Mouse (Mus musculus) spleen, adult 2 months (tissue): ENCODE measurements around the gene Plekha6. TPM values are rescaled to one million over a fixed set of nuclear protein-coding genes. Genes with fewer than 3 reads are reported as not detected.

ENCODE experiments used
- DNase-seq, 2 experiments: peaks; one replicate each; pipeline versions ENCODE4 v3.0.0 to v3.0.0-alpha.2; 2012 to 2021; ENCODE audit warnings: low spot score in 2 of 2, low read depth in 1 of 2
- H3K27ac ChIP-seq: fragments of 200-500 bp; 2 replicates; pipeline ENCODE4 v1.5.1; 2012; ENCODE audit warnings: low read length, inconsistent platforms; ENCODE audit not compliant: insufficient read depth
- H3K27me3 ChIP-seq: fragments of 200-500 bp; 2 replicates; pipeline ENCODE4 v1.6.1; 2012; ENCODE audit warnings: mild to moderate bottlenecking, moderate library complexity, low read length, inconsistent platforms; ENCODE audit not compliant: control insufficient read depth, insufficient read depth
- H3K36me3 ChIP-seq: fragments of 200-500 bp; 2 replicates; pipeline ENCODE4 v1.6.1; 2012; ENCODE audit warnings: mild to moderate bottlenecking, low read length, inconsistent platforms; ENCODE audit not compliant: control insufficient read depth, insufficient read depth
- H3K4me1 ChIP-seq: fragments of 200-500 bp; 2 replicates; pipeline ENCODE4 v1.6.1; 2011; ENCODE audit warnings: inconsistent platforms; ENCODE audit not compliant: control insufficient read depth, insufficient read depth, insufficient read length
- H3K4me3 ChIP-seq: fragments of 200-500 bp; 2 replicates; pipeline ENCODE4 v1.5.1; 2011; ENCODE audit warnings: mild to moderate bottlenecking, inconsistent platforms; ENCODE audit not compliant: insufficient read depth, insufficient read length; ENCODE audit errors: extremely low read depth
- CTCF ChIP-seq: fragments of 200-500 bp; IDR thresholded peaks from 2 replicates; pipeline ENCODE4 v1.5.1; 2011; ENCODE audit warnings: mild to moderate bottlenecking, inconsistent platforms; ENCODE audit not compliant: insufficient read depth, insufficient read length, insufficient replicate concordance; ENCODE audit errors: extremely low read depth
- POLR2A ChIP-seq: fragments of 200-500 bp; IDR thresholded peaks from 2 replicates; pipeline ENCODE4 v1.6.1; 2011; ENCODE audit warnings: low read depth, low read length, inconsistent platforms
- WGBS: fragments of 180-500 bp; shearing (Covaris S2); methylation state at CpG from one replicate; pipeline ENCODE4 v1.1.7; 2018; 5-methylcytosine and 5-hydroxymethylcytosine counted together
- polyA plus RNA-seq: library from polyadenylated mRNA; depleted of rRNA; stranded (reverse); fragments of >200 nt; gene quantifications from 2 replicates; pipeline ENCODE4 v1.2.3, GENCODE M21; 2012

Plekha6 gene
- polyA plus RNA-seq, 1 experiment: 26.0 TPM

GRCm38 (mm10) chr1:133239813-133240160 is 75.8 kb downstream of the Plekha6 start:
- H3K27ac ChIP-seq: no peak overlapping the region
- TF ChIP-seq POLR2A: no peak
- TF ChIP-seq CTCF: no peak
- H3K36me3 ChIP-seq: no peaks in the 10 kb centered on the region
- peak in 1 of 2 experiments; percentile 36 for DNase-seq
- H3K4me1 ChIP-seq: peaks cover 17% of the 10 kb centered on the region; the same call in 1 of the 2 replicates
- H3K4me3 ChIP-seq: no peak overlapping the region
- no peaks in the 10 kb centered on the region for H3K27me3 ChIP-seq
- WGBS: 74% methylated on average over 6 of the region's 6 CpGs

- peaks cover 17% of the 10 kb centered on the region; the same call in 1 of the 2 replicates for H3K4me1 ChIP-seq
- 86% methylated on average over 3 of the region's 3 CpGs for WGBS
- no peak overlapping the region for H3K27ac ChIP-seq
- no peak overlapping the region for H3K4me3 ChIP-seq
- DNase-seq: no peak
- H3K36me3 ChIP-seq: no peaks in the 10 kb centered on the region
- TF ChIP-seq CTCF (no peak), POLR2A (no peak)
- H3K27me3 ChIP-seq: no peaks in the 10 kb centered on the region
Observed at GRCm38 (mm10) chr1:133240881-133241280, 76.9 kb downstream of the Plekha6 start.

GRCm38 (mm10) chr1:133244668-133245067 is 80.7 kb downstream of the Plekha6 start:
- DNase-seq: no peak
- no peak overlapping the region for H3K27ac ChIP-seq
- H3K27me3 ChIP-seq: no peaks in the 10 kb centered on the region
- no peaks in the 10 kb centered on the region for H3K36me3 ChIP-seq
- no peak overlapping the region for H3K4me3 ChIP-seq
- 75% methylated on average over 7 of the region's 7 CpGs for WGBS
- TF ChIP-seq CTCF: no peak
- TF ChIP-seq POLR2A: no peak
- H3K4me1 ChIP-seq: no peaks in the 10 kb centered on the region; the same call in 1 of the 2 replicates

- DNase-seq: no peak
- Histone ChIP-seq H3K36me3 (no peaks in the 10 kb centered on the region), H3K4me1 (no peaks in the 10 kb centered on the region), H3K4me3 (no peak overlapping the region), H3K27me3 (no peaks in the 10 kb centered on the region), H3K27ac (no peak overlapping the region)
- 51% methylated on average over 12 of the region's 12 CpGs for WGBS
- no peak for TF ChIP-seq POLR2A
- TF ChIP-seq CTCF: no peak
Observed at GRCm38 (mm10) chr1:133245690-133246619, 81.9 kb downstream of the Plekha6 start.

- Histone ChIP-seq H3K27me3 (no peaks in the 10 kb centered on the region), H3K4me1 (no peaks in the 10 kb centered on the region), H3K4me3 (no peak overlapping the region), H3K36me3 (no peaks in the 10 kb centered on the region), H3K27ac (no peak overlapping the region)
- DNase-seq: no peak
- 77% methylated on average over 5 of the region's 5 CpGs for WGBS
- no peak for TF ChIP-seq POLR2A
- no peak for TF ChIP-seq CTCF
Observed at GRCm38 (mm10) chr1:133247189-133247588, 83.2 kb downstream of the Plekha6 start.

- Histone ChIP-seq H3K27ac (no peak overlapping the region), H3K4me3 (no peak overlapping the region), H3K4me1 (no peaks in the 10 kb centered on the region), H3K27me3 (no peaks in the 10 kb centered on the region), H3K36me3 (no peaks in the 10 kb centered on the region)
- WGBS: 89% methylated on average over 6 of the region's 6 CpGs
- no peak for DNase-seq
- no peak for TF ChIP-seq POLR2A
- no peak for TF ChIP-seq CTCF
Observed at GRCm38 (mm10) chr1:133250761-133251160, 86.8 kb downstream of the Plekha6 start.

GRCm38 (mm10) chr1:133251625-133252034 is 87.6 kb downstream of the Plekha6 start:
- TF ChIP-seq CTCF (no peak), POLR2A (no peak)
- Histone ChIP-seq H3K4me1 (no peaks in the 10 kb centered on the region), H3K4me3 (no peak overlapping the region), H3K27me3 (no peaks in the 10 kb centered on the region), H3K27ac (no peak overlapping the region), H3K36me3 (no peaks in the 10 kb centered on the region)
- DNase-seq: no peak
- WGBS: 57% methylated on average over 5 of the region's 5 CpGs
